25 mouse cellular contexts compared by ENCODE assay signal in the genomic region with DNA sequence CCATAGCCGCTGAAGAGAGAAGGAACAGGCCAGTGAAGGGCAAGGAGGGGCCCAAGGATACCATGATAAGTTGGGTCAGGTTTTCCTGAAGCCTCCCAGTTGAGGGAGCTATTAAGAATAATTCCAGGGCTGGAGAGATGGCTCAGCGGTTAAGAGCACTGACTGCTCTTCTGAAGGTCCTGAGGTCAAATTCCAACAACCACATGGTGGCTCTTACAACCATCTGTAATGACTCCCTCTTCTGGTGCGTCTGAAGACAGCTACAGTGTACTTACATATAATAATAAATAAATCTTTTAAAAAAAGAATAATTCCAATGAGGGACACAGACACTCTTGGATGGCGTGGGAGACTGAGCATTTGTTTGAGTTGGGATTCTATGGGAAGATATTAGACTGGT. TPM values are rescaled to one million over a fixed set of nuclear protein-coding genes. Genes with fewer than 3 reads are reported as not detected.
"Had no signal": no experiment of that assay in that cellular context is flagged by ENCODE, and none has a peak within 500 bp of the region (broad histone marks: within the 10 kb centered on the region; RNA-seq: fewer than 3 reads in every experiment).

No protein-coding gene starts in this region.

- ATAC-seq: lung, postnatal 0 days; midbrain, embryonic 13.5 days; midbrain, embryonic 15.5 days had no signal

- H3K9me3 ChIP-seq: lung, embryonic 15.5 days; megakaryocyte, embryonic 14.5 days; midbrain, embryonic 13.5 days; midbrain, embryonic 15.5 days; neural tube, embryonic 12.5 days; stomach, embryonic 15.5 days had no signal

- H3K4me2 ChIP-seq: lung, embryonic 15.5 days; midbrain, embryonic 11.5 days; midbrain, embryonic 13.5 days; midbrain, embryonic 15.5 days; neural tube, embryonic 12.5 days; stomach, embryonic 15.5 days had no signal

- DNase-seq: lung, adult 2 months; lung, postnatal 14 days; lung, postnatal 36 days; right cerebral cortex, postnatal 14 days; thymus, adult 2 months; thymus, postnatal 25 days; thymus, postnatal 4 days had no signal

- H3K27ac ChIP-seq: lung, embryonic 15.5 days; macrophage; midbrain, embryonic 13.5 days; midbrain, embryonic 15.5 days; neural tube, embryonic 12.5 days; stomach, embryonic 15.5 days; stomach, postnatal 0 days had no signal

- H3K9ac ChIP-seq: lung, embryonic 15.5 days; midbrain, embryonic 13.5 days; midbrain, embryonic 15.5 days; neural tube, embryonic 12.5 days; stomach, embryonic 15.5 days had no signal

- H3K4me3 ChIP-seq: lung, embryonic 15.5 days; megakaryocyte, embryonic 14.5 days; midbrain, embryonic 13.5 days; midbrain, embryonic 15.5 days; neural tube, embryonic 12.5 days; stomach, embryonic 15.5 days had no signal

- H3K27me3 ChIP-seq: lung, embryonic 15.5 days; megakaryocyte, embryonic 14.5 days; midbrain, embryonic 13.5 days; midbrain, embryonic 15.5 days; neural tube, embryonic 12.5 days; stomach, embryonic 15.5 days had no signal

RNA-seq across cellular contexts. Expression of gene Gm498, which starts 47.4 kb away (rescaled TPM):
- total RNA-seq: megakaryocyte progenitor cell, adult 5-6 weeks; midbrain, postnatal 0 days; monocyte, adult 5-6 weeks; neutrophil, adult 5-6 weeks had no signal
- polyA plus RNA-seq: lung, adult 2 months; lung, embryonic 15.5 days; lung, postnatal 0 days; macrophage; midbrain, embryonic 11.5 days; midbrain, embryonic 13.5 days; midbrain, embryonic 15.5 days; midbrain, postnatal 0 days; neural tube, embryonic 12.5 days; neural tube, embryonic 14.5 days; spleen, adult 2 months; stomach, embryonic 15.5 days; stomach, postnatal 0 days; thymus, adult 2 months; urinary bladder, adult 2 months had no signal

RNA-seq across cellular contexts. Expression of gene Mrgprg, which starts 52.4 kb away (rescaled TPM):
- total RNA-seq: megakaryocyte progenitor cell, adult 5-6 weeks; monocyte, adult 5-6 weeks; neutrophil, adult 5-6 weeks had no signal
- polyA plus RNA-seq: lung, adult 2 months; lung, embryonic 15.5 days; lung, postnatal 0 days; macrophage; midbrain, embryonic 11.5 days; midbrain, embryonic 13.5 days; midbrain, embryonic 15.5 days; midbrain, postnatal 0 days; neural tube, embryonic 12.5 days; neural tube, embryonic 14.5 days; spleen, adult 2 months; stomach, embryonic 15.5 days; stomach, postnatal 0 days; testis, adult 2 months had no signal
